Mouse (Mus musculus) heart, embryonic 12.5 days (tissue): Measurements from ENCODE around the gene Olfr1480. TPM values are rescaled to one million over a fixed set of nuclear protein-coding genes. Genes with fewer than 3 reads are reported as not detected.

Source experiments
- ATAC-seq: fragments of 200-750 bp; cut with Nextera tagmentation; 2 replicates; pipeline ENCODE4 v1.8.0; 2017; ENCODE audit warnings: moderate TSS enrichment, moderate library complexity; ENCODE audit not compliant: insufficient number of reproducible peaks, low FRiP score
- H3K27ac ChIP-seq: fragments of 300-500 bp; sonication (generic); 2 replicates; pipeline ENCODE4 v1.5.1; 2016; ENCODE audit warnings: mild to moderate bottlenecking, moderate library complexity; ENCODE audit not compliant: poor library complexity, severe bottlenecking
- H3K27me3 ChIP-seq: fragments of 300-500 bp; sonication (generic); replicated peaks from 2 replicates; pipeline ENCODE4 v1.6.1; 2016; ENCODE audit warnings: mild to moderate bottlenecking, moderate library complexity
- H3K36me3 ChIP-seq: fragments of 300-500 bp; sonication (generic); 2 replicates; pipeline ENCODE4 v1.6.1; 2016; ENCODE audit warnings: mild to moderate bottlenecking, moderate library complexity
- H3K4me1 ChIP-seq: fragments of 300-500 bp; sonication (generic); replicated peaks from 2 replicates; pipeline ENCODE4 v1.6.1; 2016; ENCODE audit warnings: mild to moderate bottlenecking
- H3K4me2 ChIP-seq: fragments of 300-500 bp; sonication (generic); 2 replicates; pipeline ENCODE4 v1.6.1; 2016; ENCODE audit warnings: mild to moderate bottlenecking, moderate library complexity
- H3K4me3 ChIP-seq: fragments of 300-500 bp; sonication (generic); 2 replicates; pipeline ENCODE4 v1.5.1; 2016; ENCODE audit warnings: mild to moderate bottlenecking
- H3K9ac ChIP-seq: fragments of 300-500 bp; sonication (generic); 2 replicates; pipeline ENCODE4 v1.6.1; 2016; ENCODE audit warnings: mild to moderate bottlenecking, moderate library complexity
- H3K9me3 ChIP-seq: fragments of 300-500 bp; sonication (generic); replicated peaks from 2 replicates; pipeline ENCODE4 v1.6.1; 2016; ENCODE audit warnings: mild to moderate bottlenecking, moderate library complexity
- WGBS: fragments of 180-500 bp; shearing (Covaris S2); methylation state at CpG from one replicate; pipeline ENCODE4 v1.1.7; 2016; 5-methylcytosine and 5-hydroxymethylcytosine counted together
- polyA plus RNA-seq: library from polyadenylated mRNA; unstranded; fragments of >200 nt; fragmentation: Nextera tagmentation; extraction: Ambion mirVana; gene quantifications from 2 replicates; pipeline ENCODE4 v1.2.1, GENCODE M21; 2016

The Olfr1480 gene
- polyA plus RNA-seq, result not detected in 2 replicates

- no peak within 1 kb of the TSS for H3K9ac ChIP-seq
- H3K4me1 ChIP-seq, result no peaks in the 10 kb centered on the region
- ATAC-seq, result no peak
- H3K9me3 ChIP-seq, result peaks cover 14% of the 10 kb centered on the region
- no peak within 1 kb of the TSS for H3K4me3 ChIP-seq
- 66% methylated on average over 2 of the region's 2 CpGs for WGBS
- H3K27ac ChIP-seq, result no peak within 1 kb of the TSS
- no peak within 1 kb of the TSS for H3K4me2 ChIP-seq
- no peaks in the 10 kb centered on the region for H3K36me3 ChIP-seq
- H3K27me3 ChIP-seq, result no peaks in the 10 kb centered on the region
Measured at GRCm38 (mm10) chr19:13527613-13528012, at the start of gene Olfr1480. Gene Olfr1480, plus strand, starts transcription at chr19:13527913.

GRCm38 (mm10) chr19:13480096-13480495, 47.6 kb upstream of the Olfr1480 start, which contains the start of gene Olfr1475:
Gene Olfr1475, minus strand, starts transcription at chr19:13480196.
- no peaks in the 10 kb centered on the region for H3K4me1 ChIP-seq
- no peak within 1 kb of the TSS for H3K4me2 ChIP-seq
- H3K4me3 ChIP-seq, result no peak within 1 kb of the TSS
- H3K27me3 ChIP-seq, result no peaks in the 10 kb centered on the region
- no peaks in the 10 kb centered on the region for H3K36me3 ChIP-seq
- H3K9me3 ChIP-seq, result no peaks in the 10 kb centered on the region
- no peak for ATAC-seq
- no peak within 1 kb of the TSS for H3K9ac ChIP-seq
- no peak within 1 kb of the TSS for H3K27ac ChIP-seq

GRCm38 (mm10) chr19:13500246-13500645, 27.5 kb upstream of the Olfr1480 start, which contains the start of gene Olfr1477:
Gene Olfr1477, plus strand, starts transcription at chr19:13500546.
- peaks cover 16% of the 10 kb centered on the region for H3K9me3 ChIP-seq

More at GRCm38 (mm10) chr19:13500246-13500645, 27.5 kb upstream of the Olfr1480 start, which contains the start of gene Olfr1477:
- Histone ChIP-seq H3K36me3 (no peaks in the 10 kb centered on the region), H3K4me2 (no peak within 1 kb of the TSS), H3K9ac (no peak within 1 kb of the TSS), H3K4me3 (no peak within 1 kb of the TSS), H3K27me3 (no peaks in the 10 kb centered on the region), H3K4me1 (no peaks in the 10 kb centered on the region), H3K27ac (no peak within 1 kb of the TSS)
- WGBS, result 68% methylated on average over 3 of the region's 3 CpGs
- no peak for ATAC-seq

Other genes starting within 250 kb of the Olfr1480 start
- not detected in 2 replicates for gene Olfr1465, start 212.4 kb upstream of the Olfr1480 start, polyA plus RNA-seq
- gene Olfr1466, start 189.1 kb upstream of the Olfr1480 start, polyA plus RNA-seq, result not detected in 2 replicates
- not detected in 2 replicates for gene Olfr1467, start 165.7 kb upstream of the Olfr1480 start, polyA plus RNA-seq
- not detected in 2 replicates for gene Olfr1469, start 120.1 kb upstream of the Olfr1480 start, polyA plus RNA-seq
- not detected in 2 replicates for gene Olfr1471, start 84.5 kb upstream of the Olfr1480 start, polyA plus RNA-seq
- not detected in 2 replicates for gene Olfr1472, start 71.8 kb upstream of the Olfr1480 start, polyA plus RNA-seq
- gene Olfr1474, start 58.3 kb upstream of the Olfr1480 start, polyA plus RNA-seq, result not detected in 2 replicates
- not detected in 2 replicates for gene Olfr1475, start 47.7 kb upstream of the Olfr1480 start, polyA plus RNA-seq
- not detected in 2 replicates for gene Olfr1477, start 27.4 kb upstream of the Olfr1480 start, polyA plus RNA-seq
- not detected in 2 replicates for gene Olfr1484, start 55.6 kb downstream of the Olfr1480 start, polyA plus RNA-seq
- not detected in 2 replicates for gene Olfr1487, start 89.5 kb downstream of the Olfr1480 start, polyA plus RNA-seq
- not detected in 2 replicates for gene Olfr1489, start 103.7 kb downstream of the Olfr1480 start, polyA plus RNA-seq
- not detected in 2 replicates for gene Olfr1490, start 123.2 kb downstream of the Olfr1480 start, polyA plus RNA-seq
- gene Olfr1491, start 169.4 kb downstream of the Olfr1480 start, polyA plus RNA-seq, result not detected in 2 replicates
- not detected in 2 replicates for gene Olfr1493-ps1, start 195.4 kb downstream of the Olfr1480 start, polyA plus RNA-seq
- not detected in 2 replicates for gene Olfr1494, start 211.8 kb downstream of the Olfr1480 start, polyA plus RNA-seq
- gene Olfr1495, start 236.7 kb downstream of the Olfr1480 start, polyA plus RNA-seq, result not detected in 2 replicates
- not detected in 2 replicates for gene Olfr1496, start 250.0 kb downstream of the Olfr1480 start, polyA plus RNA-seq